Mouse (Mus musculus): Measurements from ENCODE around the gene Bmp2k. TPM values are rescaled to one million over a fixed set of nuclear protein-coding genes. Genes with fewer than 3 reads are reported as not detected.

Bmp2k gene
- total RNA-seq, 2 experiments from 2014 or later, result 31.1 to 51.6 TPM

GRCm38 (mm10) chr5:96972474-96973130, 24.9 kb upstream of the Bmp2k start:
- DNase-seq, result no peak

- DNase-seq, result no peak
These were observed 23.8 kb upstream of the Bmp2k start for GRCm38 (mm10) chr5:96973714-96974113.

DNA sequence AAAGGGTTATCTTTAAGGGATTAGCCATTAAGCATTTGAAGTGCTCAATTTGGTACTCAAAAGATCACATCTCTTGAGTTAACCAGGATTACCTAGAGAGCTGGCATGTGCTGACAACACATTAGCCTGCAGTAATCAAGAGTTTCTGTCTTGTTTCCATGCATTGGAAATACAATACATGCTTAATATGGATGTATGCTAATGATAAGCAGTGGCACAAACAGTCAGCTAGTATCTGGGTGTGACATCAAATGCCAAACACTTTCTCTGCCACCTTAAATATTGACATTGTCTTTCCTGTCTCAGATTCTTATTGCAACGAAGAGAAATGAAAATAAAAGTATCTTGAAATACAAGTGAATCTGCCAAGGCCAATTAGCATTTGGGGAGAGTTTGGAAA, 22.8 kb upstream of the Bmp2k start:
- no peak for DNase-seq

GRCm38 (mm10) chr5:96975112-96975511, 22.4 kb upstream of the Bmp2k start:
- no peak for DNase-seq

DNA sequence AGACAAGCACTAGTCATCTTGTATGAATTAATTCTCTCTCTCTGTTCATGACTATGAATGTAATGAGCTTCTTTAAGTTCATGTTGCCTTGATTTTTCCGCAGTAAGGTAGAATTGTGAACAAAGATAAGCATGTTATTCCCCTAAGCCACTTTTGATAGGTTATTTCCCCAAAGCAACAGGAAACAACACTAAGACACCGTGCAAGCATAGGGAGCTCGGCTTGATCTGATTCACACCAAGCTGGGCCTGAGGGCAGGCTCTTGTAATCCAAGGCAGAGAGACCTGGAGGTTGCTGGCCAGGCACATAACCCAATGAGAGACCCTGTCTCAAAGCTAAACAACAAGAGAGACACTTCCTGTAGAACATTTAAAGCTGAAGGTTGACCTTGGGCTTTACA, 21.3 kb upstream of the Bmp2k start:
- DNase-seq, result no peak

DNA sequence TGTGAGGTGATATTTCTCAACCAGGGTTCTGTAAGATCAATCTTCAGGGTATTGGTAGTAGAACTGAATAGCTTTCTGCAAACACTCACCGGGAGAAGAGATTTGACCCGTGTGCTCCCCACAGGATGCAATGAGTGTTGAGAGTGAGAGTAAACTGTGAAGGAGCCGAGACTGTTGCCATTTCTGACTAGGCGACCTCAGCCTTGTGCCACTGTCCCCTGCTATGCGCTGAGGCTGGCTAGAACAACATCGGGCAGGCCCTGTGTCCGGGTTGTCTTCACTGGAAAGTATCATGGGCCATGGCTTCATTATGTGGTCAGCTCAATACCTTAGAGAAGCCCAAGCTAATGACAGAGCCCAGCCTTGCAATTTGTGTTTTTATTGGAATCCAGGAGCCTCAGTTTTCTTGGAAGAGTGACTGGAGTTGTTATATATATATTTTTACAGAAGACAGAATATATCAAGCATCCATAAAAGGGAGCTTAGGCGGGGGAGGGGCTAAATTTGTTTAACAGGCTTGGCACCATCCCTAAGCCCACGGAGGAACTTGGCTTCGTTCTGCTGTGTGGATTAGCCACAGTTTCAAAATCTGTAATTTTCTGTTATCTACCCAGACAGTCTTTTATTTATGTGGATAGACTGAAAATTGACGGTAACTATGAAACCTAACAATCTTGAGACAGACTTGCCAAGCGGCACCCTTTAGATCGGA, 18.0 kb upstream of the Bmp2k start:
- no peak for DNase-seq

- DNase-seq, result peak in 1 of 2 experiments; percentile 17
These were observed 17.4 kb upstream of the Bmp2k start for GRCm38 (mm10) chr5:96980008-96980634.

DNA sequence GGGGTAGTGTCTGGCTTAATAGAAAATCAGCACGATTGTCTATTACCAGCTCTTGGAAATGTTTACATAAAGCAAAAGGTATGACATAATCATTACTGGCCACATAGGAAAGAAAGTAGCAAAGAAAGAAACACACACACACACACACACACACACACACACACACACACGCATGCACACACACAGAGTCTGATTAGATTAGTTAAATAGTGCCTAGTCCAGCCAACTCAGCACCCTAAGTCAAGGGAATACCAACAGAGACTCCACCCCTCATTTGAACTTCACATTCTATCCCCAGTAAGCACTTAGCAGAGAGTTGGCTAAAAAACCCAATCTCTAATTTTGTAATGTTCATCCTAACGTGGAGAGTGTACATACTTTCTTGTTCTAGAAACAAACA, 15.5 kb upstream of the Bmp2k start:
- DNase-seq, result no peak

DNA sequence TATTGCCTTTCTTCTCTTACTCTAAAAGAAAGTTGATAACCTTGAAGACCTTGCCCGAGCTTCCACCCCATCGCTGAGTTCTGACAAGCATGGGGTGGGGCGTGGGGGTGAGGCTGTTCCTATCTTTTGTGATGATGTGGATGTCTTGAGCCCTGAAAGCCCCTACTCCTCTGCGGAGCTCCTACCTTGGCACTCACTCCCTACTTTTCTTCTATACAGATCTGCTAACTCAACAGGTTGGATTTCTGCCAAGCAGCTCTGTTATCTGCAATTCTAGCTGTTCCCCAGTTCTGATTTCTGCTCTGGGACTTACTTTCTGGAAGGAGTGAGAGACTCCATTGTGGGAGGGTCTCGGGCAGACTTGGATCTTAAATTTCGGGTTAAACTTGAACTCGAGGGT, 14.3 kb upstream of the Bmp2k start:
- peak in 1 of 2 experiments; percentile 34 for DNase-seq

GRCm38 (mm10) chr5:96986850-96987249, 10.6 kb upstream of the Bmp2k start:
- no peak for DNase-seq

- no peak for DNase-seq
These were observed 8.6 kb upstream of the Bmp2k start for GRCm38 (mm10) chr5:96988880-96989279.

- no peak for DNase-seq
These were observed 6.3 kb upstream of the Bmp2k start for GRCm38 (mm10) chr5:96991156-96991555.

- no peak for DNase-seq
These were observed 4.8 kb upstream of the Bmp2k start for GRCm38 (mm10) chr5:96992651-96993050.

- no peak for DNase-seq
These were observed 4.4 kb upstream of the Bmp2k start for GRCm38 (mm10) chr5:96993057-96993456.

DNA sequence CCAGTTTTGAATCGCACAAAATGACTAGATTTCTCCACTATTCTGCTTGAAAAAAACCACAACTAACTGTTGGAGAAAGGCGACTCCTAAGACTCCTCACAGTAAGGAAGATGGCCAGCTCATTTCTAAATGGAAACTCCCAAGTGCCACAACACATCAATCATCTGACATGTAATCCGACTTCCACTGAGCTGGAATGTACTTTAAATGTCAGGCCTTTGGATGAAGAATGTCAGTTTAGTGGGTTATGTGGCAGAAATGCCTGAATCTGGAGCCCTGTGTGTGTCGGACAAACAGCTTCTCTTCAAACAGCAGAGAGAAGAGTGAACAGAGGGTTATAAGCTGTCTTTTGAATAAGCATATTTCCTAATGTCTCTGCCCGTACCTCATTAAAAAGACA, 1.7 kb upstream of the Bmp2k start:
- DNase-seq, result peak in 1 of 2 experiments; percentile 18

DNA sequence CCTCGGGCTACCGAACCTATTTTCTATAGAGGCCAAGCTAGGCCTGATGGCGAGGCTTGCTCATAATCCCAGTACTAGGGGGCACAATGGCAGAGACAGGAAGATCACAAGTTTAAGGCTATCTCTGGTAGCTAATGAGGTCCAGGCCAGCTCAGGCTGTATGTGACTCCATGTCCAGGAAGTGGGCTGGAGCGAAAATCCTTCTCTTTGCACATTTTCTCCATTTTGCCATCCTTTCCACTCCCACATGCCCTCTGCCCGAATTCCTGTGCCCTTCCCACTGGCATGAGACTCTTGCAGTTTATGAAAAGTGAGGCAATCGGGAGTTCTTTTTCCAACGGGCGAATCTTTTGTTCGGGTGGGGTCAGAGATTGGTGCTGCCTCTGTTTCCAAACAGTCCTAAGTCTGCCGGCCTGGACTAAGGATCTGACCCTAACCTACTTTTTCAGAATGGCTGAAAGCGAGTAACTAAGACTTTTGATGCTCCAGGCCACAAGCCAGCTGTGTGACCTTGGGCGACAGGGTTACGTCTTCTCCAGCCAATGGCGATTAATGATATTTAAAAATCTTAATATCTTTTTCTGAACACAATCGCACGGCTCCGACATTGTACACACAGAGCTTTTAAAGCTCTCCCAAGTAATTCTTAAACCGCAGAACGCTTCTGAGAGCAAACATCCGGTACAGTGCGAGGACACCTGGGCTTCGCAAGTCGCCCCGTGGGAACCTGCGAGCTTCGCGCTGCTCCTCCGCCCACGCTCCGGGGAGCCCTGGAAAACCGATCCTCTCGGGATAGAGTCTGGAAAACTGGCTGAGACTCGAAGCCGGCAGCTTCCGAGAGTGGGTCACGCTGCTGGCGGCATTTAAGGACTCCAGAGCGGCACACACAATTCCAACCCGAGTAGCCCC, 834 bp upstream of the Bmp2k start:
- DNase-seq, result peak; percentile 72

DNA sequence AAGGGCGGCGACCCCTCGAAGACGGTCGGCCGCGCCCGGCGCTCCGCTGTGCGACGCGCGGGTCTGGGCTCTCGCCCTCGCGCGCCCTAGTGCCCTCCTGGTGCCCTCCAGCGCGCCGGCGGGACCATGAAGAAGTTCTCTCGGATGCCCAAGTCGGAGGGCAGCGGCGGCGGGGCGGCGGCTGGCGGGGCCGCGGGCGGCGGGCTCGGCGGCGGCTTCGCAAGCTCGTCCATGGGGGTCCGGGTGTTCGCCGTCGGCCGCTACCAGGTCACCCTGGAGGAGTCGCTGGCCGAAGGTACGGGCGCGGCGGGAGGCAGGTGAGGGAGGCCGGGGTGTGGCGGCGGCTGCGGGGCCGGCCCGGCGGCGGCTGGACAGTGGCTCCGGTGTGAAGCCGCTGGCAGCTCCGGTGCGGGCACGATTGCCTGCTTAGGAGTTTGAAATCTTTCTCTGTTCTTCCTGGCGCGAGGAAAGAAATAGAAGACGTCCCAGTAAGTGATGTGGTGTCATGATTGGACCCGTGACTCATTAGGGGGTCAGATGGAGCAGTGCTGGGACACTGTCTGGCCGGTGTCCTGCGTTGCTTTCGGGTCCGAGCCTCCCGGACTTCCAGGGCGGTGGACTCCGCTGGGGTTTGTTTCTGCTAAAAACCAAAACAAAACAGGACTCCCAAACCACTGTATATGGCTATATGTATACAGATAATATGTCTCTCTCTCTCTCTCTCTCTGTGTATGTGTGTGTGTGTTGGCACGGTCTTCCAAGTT, 495 bp downstream of the Bmp2k start:
- peak; percentile 67 to 70 for DNase-seq

DNA sequence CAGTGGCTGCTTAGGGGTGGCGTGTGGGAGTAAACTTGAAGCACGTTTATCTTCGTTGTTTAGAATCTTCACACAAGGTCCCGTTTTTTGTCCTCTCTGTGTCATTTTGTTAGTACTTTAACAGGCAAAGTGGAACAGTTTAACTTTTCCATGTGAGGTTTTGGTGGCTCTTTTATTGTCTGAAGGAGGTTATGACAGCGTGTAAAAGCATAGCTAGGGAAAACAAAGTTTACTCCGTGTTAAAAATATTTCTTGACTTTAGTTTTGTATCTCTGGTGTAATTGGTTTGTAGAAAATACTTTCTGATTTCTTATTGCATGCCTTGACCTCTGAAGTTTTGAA, 1.0 kb downstream of the Bmp2k start:
- no peak for DNase-seq

- no peak for DNase-seq
These were observed 2.1 kb downstream of the Bmp2k start for GRCm38 (mm10) chr5:96999601-97000000.

- no peak for DNase-seq
These were observed 3.0 kb downstream of the Bmp2k start for GRCm38 (mm10) chr5:97000524-97000923.

GRCm38 (mm10) chr5:97001153-97001552, 3.7 kb downstream of the Bmp2k start:
- no peak for DNase-seq

DNA sequence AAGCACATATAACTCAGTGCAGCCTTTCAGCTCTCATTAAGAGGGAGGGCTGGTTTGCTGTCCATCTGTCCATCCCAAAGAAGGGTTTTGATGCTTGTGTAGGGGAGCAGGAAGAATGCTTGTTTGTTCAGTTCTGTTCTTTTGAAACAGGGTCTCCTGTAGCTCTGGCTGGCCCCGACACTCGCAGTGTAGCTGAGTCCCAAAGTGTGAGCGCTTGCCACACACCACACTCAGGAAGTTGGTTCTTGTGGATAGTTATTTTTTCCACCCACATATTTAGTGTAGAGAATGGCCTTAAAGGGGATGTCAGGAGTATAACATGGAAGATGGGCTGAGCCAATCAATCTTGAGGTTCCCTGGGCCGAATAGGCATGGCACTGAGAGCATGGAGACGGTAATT, 4.1 kb downstream of the Bmp2k start:
- DNase-seq, result no peak
